Mouse (Mus musculus) right cerebral cortex, postnatal 4 days (tissue): Measurements from ENCODE around the gene Ckm.

Source experiments
- DNase-seq: peaks from one replicate; pipeline ENCODE4 v3.0.0-alpha.2; 2022

The Ckm gene

DNA sequence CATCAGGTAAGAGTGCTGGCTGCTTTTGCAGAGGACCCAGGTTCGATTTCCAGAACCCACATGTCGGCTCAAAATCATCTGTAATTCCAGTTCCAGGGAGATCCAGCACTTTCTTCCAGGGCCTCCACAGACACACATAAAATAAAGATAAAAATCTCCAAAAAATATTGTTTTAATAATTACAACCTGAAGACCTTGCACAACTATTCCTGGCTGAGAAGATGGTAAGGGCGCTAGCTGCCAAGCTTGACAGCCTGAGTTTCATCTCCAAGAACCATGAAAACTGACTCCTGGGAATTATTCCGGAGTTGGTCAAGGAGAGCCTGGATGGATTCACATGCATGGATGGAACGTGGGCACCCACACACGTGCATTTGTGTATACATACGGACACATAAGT lies at the start of gene Ckm:
Gene Ckm (plus strand): TSS at position 301 of the 400 bp plus-strand sequence.
- DNase-seq: no peak

DNA sequence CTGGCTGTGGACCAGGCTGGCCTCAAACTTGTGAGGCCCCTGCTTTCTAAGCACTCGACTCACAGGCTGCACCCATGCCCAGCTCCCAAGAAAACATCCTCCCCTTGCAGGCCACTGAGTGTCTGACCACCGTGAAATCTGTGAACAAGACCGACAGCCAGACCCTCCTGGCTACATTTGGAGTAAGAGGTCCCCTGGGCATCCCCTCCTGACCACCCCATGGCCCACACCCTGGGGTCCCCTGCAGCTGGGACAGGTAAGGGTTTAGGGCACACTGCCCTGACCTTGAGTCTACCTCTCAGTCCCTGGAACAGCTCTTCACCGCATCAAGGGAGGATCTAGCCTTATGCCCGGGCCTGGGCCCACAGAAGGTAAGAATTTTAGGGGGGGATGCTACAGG lies 49.6 kb upstream of the Ckm start:
- no peak for DNase-seq

DNA sequence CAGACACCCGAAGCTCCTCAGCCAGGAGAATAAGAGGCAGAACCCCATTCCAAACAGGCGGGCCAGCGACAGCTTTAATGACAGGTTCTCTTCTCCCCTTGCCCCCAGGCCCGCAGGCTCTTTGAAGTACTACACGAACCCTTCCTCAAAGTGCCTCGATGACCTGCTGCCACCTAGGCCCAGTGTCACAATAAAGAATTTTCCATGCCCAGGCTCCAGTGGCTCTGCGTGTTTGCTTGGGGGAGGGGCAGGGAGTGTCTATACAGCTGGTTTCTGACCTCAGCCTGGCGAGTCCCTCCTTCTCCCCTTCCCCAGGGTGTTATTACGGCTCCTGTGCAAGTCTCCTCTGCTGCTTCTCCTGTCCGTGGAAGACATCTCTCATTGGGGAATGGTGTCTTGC lies 48.3 kb upstream of the Ckm start:
- no peak for DNase-seq

DNA sequence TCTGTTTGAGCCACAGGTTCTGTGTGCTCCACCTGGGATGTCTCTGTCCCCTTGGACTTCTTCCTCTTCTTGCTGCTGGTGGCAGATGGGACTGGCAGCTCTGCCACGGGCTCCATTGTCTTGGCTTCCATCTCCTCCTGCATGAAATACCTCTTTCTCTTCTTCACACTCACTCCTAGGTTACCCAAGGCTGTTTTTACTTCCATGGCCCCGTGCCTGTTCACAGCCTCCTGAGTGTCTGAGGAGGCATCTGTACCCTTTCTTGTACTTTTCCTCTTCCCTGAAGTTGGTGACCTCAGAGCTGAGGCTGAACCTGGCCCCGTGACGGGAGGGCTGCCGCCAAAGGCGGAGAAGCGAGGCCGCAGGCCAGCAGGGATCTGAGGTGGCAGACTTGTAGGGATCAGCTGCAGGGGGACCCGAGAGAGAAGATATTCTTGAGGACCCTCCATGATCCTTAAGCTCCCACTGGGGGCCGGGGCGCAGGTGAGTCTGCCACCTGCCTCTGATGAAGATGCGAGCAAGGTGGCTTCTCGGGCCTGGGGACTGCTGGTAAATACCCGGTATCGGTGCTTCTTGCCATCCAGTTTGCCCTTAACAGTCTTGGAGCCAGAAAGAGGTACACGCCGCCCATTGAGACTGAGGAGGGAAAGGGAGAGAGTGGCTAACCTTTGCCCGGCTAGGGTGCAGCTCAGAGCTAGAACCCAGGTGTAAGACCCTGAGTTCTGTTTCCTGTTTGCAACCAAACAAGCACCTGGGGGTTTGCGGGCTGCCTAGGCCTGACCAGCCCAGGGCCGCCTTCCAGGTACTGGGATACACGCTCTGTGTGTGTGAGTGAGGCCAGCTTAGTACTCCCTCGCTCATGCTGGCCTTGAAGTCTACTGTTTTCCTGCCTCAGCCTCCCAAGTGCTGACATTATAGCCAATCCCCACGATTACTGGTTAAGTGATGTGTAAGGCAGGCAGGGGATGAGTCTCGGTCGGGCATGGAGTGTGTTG lies 46.9 kb upstream of the Ckm start:
- DNase-seq: no peak

DNA sequence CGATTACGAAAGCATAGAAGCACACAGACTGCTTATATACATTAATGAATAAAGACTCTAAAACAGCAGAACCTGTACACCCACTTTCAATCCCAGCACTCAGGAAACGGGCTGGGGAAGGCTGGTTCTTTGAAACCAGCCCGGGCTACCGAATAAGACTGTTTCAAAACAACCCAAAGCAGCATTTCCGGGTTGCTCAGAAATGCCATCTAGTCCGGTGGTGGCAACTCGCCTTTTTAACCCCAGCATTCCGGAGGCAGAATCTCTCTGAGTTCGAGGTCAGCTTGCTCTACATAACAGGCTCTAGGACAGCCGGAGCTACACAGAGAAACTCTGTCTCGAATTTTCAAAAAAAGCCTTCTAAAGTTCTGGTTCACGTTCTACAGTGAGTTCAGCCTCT lies 45.9 kb upstream of the Ckm start:
- DNase-seq: no peak

DNA sequence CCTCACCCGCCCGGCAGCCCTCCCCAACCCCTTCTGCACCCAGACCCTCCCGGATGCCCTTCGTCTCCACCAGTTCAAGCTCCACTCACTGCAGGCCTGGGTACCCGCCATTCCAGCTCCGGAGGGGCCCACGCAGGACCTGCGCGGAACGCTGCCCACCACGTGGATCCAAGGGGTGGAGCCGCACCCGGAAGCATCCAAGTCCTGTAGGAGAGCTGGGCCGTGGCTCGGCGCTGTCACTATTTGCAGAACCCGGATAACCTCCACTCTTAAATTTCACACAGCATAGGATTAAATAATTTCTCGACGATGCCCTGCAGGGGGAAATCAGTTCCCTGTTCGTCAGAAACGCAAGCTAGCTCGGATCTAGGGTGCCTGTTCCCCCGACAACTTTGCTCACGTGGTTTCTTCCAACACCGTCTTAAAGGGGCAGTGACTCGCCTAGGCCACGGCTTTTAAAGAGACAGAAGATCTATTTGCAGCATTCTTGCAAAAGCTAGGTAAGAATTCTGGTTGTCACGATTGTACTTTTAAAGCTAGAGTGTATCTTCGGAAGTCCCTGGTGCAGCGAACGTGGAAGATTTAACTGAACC lies 45.2 kb upstream of the Ckm start, which contains the start of the genes Cd3eap and Ppp1r13l:
Gene Cd3eap (minus strand): TSS at position 185 of the 593 bp plus-strand sequence.
Gene Ppp1r13l (plus strand): TSS at position 451 of the 593 bp plus-strand sequence.
- peak; percentile 88 for DNase-seq

DNA sequence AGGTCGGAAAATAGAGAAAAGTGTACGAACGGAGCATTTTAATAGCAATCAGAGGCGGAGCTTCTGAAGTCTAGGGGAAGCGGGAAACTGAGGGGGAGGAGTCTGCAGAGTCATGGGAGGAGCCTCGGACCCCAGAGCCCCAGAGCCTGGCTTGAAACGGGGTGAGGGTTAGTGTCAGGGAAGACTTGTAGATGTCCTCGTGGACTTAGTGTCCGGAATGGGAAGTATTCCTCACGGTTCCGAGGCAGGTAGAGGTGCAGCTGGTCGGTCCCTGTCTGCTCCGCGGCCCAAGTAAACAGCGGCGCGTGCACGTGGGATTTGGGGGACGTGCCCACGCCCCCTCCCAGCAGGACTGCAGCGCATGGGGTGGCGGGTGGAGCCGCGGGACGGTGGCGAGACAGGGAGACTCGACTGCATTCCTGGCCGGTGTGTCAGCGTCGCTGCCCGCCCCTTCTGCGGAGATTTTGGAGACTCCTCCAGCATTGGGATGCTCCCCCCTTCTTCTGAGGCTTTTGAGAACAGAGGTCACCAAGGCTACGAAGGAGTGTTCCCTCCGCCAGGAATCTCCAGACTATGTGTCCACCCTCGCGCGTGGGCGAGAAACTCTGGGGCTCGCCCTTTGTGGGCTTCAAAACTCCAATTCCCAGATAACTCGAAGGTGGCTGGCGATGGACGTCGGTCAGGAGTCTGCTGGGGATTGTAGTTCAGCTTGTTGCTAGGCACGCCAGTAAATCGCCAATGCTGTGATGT lies 44.5 kb upstream of the Ckm start:
- DNase-seq: peak; percentile 58

DNA sequence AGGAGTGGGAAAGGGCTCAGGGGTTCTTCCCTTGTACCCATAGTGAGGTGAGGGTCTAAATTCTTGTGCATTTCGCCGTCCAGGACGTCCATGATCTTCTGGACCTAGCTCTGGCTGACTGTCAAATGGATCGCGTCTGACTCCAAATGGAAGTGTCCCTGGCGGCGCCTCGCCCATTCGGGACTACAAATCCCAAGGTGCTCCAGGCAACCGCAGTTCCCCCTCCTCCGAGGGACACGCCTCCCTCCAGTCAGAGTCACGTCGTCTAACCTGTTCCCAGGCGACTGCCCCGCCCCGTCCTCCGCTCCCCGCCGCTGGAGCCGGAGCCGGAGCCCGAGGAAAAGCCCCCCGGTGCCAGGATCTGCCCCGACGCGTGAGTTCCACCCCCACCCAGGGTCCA lies 43.6 kb upstream of the Ckm start:
- peak; percentile 85 for DNase-seq

DNA sequence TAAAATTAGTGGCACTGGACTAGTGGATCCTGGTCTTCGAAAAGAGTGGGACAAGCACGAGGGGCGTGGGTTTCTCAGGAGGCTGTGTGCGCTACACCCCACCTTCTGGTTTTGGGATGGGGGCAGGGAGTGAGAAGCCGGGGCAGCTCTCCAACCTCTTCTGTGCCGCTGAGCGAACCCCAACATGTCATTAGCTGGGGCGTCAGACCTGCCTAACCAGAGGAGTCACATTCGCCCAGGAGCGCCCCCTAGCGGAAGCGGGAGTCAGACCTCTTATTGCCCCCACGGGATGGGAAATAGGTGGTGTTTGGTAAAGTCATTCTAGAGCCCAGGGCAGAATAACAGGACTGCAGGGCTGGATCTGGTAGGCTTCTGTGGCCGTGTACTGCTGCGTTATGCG lies 42.9 kb upstream of the Ckm start:
- peak; percentile 78 for DNase-seq

DNA sequence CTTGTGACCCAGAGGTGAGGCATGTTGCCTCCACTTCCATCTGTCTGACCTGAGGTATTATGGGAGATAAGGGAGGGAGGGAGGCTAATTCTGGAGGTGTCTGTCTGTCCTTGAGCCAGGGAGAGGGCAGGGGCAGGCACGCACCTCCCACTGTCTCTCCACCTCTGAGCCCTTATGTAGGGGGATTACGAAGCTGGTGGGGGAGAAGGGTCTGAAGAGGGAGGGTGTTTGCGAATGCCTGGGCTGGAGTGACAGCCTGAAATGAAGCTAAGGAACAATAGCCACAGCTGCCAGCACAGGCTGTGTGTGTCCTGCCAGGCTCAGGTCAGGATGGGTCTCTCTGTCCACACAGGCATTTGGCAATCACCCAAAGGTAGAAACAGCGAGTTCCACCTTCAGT lies 42.3 kb upstream of the Ckm start:
- no peak for DNase-seq

DNA sequence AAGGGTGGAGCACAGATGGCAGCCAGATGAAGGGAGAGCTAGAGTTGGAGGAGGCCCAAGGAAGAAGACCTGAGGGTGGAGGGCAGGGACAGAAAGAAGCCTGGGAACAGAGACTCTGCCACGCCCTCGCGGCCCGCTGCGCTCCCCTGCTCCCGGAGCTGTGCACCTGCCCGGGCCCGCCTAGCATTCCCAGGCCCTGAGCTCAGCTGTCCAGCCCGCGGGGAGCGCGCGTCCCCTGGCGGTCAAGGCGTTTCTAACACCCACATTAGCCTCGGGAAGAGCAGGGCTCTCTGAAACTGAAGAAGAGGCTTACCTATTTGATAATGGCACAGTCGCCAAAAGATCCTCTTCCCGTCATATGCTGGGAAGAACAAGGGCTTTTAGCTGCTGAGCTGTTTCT lies 40.7 kb upstream of the Ckm start:
- DNase-seq: no peak

DNA sequence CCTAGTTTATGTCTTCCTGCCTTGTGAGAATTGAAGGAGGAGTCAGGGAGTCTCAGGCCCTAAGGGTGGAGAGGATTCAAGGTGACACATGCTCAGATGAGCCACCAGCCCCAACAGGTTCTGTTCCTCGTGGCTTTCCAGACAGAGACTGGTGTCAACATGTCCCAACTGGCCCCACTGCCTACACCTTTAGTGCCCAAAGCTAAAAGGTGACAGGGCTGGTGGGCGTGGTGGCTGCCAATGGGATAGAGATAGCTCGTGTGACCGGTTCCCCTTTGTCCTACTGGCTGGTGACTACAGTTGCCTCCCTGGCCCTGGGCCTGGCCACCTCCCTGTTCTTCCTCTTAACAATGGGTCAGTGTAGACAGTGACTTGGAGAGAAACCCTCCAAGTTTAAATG lies 39.2 kb upstream of the Ckm start:
- no peak for DNase-seq

DNA sequence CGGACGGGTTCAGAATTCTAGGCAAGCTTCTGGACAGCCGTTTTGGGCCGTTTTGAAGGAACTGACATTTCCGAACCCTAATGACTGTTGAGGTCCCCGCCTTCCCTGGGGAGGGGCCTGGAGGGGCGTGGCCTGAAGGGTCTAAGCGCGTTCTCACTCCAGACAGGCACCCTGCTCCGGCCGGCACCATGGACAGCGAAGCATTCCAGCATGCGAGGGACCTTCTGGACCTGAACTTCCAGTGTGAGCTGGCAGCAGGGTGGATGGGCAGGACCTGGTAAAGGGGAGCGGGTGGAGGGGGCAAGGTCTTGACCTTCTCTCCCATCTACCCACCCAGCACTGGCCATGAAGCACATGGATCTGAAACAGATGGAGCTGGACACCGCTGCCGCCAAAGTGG lies 36.2 kb upstream of the Ckm start:
- no peak for DNase-seq

DNA sequence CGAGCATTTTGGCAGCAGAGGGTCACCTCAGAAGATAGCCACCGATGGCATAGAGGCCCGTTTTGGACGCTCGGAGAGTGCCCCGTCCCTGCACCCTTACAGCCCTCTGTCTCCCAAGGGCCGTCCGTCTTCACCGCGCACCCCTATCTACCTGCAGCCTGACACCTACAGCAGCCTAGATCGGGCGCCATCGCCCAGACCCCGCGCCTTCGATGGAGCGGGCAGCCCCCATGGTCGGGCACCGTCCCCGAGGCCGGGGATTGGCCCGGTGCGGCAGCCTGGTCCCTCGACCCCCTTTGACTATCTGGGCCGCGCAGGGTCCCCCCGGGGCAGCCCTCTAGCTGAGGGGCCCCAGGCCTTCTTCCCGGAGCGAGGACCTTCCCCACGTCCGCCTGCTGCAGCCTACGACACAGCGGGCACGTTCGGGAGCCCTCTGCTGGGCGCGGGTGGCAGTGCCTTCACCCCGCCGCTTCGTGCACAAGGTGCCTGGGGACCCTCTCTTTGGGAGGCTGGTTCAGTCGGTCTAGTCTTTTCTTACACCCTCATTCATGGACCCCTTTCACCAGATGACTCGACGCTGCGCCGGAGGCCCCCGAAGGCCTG lies 34.7 kb upstream of the Ckm start:
- peak; percentile 84 for DNase-seq

DNA sequence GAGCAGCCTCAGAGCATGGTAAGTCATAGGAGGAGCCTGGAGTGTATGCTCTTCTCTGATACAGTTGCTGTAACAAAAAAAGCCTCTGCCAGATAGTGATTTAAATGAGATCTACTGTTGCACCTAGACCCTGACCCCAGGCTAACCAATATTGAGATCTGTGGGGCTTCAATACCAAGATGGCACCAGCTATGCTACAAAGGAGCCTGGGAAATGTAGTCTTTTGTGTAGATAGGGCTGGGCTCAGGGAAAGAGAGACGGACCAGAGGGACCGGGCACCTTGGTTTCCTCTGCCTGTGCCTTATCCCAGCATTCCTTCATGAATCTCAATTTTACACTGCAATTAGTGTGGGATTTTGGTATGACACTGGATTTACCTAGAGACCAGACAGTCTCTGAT lies 31.2 kb upstream of the Ckm start:
- DNase-seq: no peak

DNA sequence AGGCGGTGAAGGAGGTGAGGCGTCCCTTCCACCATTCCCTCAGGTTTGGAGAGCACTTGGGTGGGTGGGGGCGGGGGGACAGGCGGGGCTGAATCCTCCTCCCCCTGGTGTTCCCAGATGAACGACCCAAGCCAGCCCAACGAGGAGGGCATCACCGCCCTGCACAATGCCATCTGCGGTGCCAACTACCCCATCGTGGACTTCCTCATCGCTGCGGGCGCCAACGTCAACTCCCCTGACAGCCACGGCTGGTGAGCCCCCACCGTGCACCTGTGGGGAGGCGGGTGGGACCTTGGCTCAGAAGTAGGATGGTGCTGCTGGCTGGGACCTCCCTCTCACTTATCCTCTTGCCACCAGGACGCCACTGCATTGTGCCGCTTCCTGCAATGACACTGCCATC lies 29.2 kb upstream of the Ckm start:
- no peak for DNase-seq

DNA sequence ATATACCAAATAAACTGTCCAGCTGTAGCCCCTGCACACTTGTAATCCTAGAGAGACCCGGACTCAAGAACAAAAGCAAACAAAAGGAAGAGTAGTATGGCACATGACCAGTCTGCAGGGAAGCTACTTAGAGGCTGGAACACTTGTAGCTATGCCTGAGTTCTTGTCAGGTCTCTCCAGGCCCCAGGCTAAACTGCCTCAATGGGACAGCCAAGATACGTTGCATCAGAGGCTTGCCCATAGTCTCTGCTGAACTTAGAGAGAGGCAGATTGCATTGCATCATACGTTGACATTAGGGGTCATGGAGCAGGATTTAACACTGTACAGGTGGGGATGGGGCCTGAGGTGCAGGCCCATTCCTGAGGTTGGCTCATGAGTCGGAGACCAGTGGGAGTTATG lies 28.6 kb upstream of the Ckm start:
- no peak for DNase-seq

DNA sequence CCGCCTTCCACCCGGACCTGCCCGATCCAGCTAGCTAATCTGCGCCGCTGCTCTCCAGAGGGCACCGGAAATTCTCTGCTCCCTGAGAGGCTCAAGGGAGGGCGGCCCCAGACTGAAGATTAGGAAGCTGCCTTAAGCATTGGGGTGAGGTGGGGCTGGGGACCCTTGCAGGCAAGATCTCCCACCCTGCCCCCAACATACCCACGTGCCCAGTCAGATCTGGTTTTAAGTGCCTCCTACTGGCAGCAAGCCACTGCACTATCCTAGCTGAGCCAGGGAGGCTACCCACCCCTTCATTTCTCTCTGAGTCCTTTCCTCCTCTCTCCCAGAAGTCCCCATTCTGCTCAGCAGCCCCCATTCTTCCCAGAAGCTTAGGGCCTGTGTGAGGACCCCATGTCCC lies 26.5 kb upstream of the Ckm start:
- no peak for DNase-seq

DNA sequence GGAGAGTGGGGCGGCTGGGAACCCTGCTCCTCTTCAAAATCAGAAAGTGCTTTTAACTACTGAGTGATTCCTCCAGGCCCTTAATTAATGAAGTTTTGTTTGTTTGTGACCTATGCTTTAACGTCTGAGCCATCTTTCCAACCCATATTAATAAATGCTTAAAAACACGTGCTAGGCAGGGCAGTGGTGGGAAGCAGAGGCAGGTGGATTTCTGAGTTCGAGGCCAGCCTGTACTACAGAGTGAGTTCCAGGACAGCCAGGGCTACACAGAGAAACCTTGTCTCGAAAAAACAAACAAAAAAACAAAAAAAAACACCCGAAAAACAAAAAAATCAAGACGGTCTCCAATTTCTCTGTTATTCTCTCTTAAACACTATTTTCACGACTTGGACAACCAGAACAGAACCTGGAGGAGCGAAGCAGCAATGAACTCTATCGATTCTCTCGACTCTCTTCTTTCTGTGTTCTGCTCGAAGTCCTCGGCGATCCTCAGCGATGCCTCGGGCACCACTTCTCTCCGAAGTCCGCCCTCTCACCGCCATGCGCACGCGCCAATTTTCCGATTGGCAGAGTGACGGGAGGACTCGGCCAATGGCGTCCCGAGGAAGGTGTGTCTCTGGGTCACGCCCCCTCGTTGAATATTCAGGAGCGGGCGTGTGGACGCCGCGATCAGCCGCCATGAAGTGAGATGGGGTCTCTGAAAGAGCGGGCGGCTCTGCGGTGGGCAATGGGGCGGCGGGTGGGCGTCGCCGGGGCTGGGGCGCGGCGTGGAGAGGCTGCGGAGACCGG lies 23.0 kb upstream of the Ckm start, which contains the start of gene Ercc2:
Gene Ercc2 (plus strand): TSS at position 634 of the 789 bp plus-strand sequence.
- peak; percentile 99 for DNase-seq

DNA sequence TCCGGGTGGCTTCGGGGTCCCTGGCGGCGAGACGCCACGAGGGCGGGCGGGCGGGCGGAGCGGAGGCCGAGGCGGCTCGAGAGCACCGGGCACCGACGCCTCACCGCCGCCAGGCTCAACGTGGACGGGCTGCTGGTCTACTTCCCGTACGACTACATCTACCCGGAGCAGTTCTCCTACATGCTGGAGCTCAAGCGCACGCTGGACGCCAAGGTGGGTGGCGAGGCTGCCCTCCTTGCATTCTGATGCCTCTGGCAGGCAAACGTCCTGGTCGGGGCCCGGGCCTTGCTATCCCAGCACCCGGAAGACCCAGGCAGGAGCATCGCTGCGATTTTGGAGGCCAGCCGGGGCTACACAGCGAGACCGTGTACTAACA lies 22.4 kb upstream of the Ckm start:
- no peak for DNase-seq

DNA sequence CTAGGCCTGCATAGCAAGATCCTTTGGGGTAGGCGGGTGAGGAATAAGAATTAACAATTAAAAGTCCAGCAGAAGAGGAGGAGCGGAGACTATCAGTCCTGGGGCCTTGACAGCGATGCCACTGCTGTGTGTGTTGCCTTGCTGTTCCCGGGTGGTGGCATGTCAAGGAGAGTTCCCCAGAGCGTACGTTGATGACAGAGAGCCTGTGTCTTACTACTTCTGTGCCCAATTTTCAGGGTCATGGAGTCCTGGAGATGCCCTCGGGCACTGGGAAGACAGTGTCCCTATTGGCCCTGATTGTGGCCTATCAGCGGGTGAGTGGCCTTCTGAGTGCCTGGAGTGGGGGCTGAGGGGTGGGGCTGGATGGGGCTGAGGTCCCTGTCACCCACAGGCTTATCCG lies 20.9 kb upstream of the Ckm start:
- no peak for DNase-seq
